Mouse (Mus musculus) left cerebral cortex, adult 9 months (tissue): ENCODE results near the gene Mtch2.

Experiments
- DNase-seq, 2 experiments: peaks; one replicate each; pipeline ENCODE4 v3.0.0; 2022; ENCODE audit warnings: low spot score in 2 of 2

Gene Mtch2

GRCm38 (mm10) chr2:90904856-90905224 is 57.9 kb downstream of the Mtch2 start:
- DNase-seq = no peak

DNA sequence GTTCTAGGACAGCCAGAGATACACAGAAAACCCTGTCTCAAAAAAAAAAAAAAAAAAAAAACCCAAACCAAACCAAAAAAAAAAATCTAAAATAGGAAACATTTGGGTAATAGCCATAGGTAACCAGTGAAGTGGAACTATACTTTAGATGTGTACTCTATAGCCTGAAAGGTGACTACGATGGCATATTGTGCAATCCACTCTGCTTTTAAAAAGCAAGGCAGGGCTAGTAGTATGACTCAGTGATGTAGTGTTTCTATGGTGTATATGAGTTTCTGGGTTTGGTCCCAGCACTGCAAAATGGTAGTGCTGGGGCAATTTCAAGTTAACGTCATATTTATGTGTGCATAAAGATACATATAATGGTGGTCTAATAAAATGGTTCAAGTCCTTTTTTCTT is 59.8 kb downstream of the Mtch2 start:
- DNase-seq = no peak

DNA sequence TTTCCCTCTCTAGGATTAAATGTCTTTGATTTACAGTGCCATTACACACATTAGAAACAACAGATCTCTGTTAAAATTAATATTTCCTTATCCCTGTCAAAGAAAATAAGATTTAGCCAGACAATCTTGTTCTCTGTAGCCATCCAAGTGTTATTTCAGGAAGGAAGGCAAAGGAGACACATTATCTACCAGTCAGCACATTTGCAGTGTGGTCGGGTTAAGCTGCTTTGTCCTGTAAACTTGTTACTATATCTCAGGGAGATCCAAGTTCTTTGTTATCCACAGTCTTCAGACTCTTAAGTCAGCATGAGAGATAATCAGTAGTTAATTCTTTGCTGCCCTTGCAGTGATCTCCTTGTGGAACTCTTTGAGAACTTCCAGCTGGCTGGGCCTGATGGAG is 63.9 kb downstream of the Mtch2 start:
- no peak for DNase-seq

DNA sequence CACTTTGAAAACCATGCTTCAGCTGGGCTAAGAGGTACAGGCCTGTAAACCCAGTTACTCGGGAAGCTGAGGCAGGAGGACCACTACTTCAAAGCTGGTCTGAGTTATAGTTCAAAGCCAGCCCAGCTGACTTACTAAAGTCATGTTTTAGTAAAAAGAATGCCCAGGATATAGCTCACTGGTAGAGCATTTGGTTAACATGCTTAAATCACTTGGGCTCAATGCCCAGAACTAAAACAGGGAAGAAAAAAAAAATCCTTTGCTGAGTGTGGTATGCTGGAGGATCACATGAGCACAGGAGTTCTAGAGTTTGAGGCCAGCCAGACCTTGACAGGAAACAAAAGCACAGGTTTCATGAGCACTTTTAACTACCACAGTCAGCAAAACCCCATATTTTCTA is 64.7 kb downstream of the Mtch2 start:
- no peak for DNase-seq

- DNase-seq = no peak
Measured at GRCm38 (mm10) chr2:90913671-90914070, 66.7 kb downstream of the Mtch2 start.

GRCm38 (mm10) chr2:90915516-90915915 is 68.6 kb downstream of the Mtch2 start:
- DNase-seq = no peak
